Mouse (Mus musculus) stomach, postnatal 0 days (tissue): ENCODE results near the gene Cfap43.

ENCODE experiments used
- CTCF ChIP-seq: IDR thresholded peaks from 2 replicates; pipeline ENCODE4 v1.5.1; 2016; ENCODE audit warnings: antibody characterized with exemption, low read depth, mild to moderate bottlenecking, moderate library complexity
- EP300 ChIP-seq: optimal IDR thresholded peaks from 2 replicates; pipeline ENCODE3; 2016; ENCODE audit warnings: antibody characterized with exemption

GRCm38 (mm10) chr19:47698266-47698665 lies 220.8 kb downstream of the Cfap43 start:
- TF ChIP-seq CTCF, result no peak
- no peak for TF ChIP-seq EP300
